Mouse (Mus musculus): ENCODE measurements around the gene Vipr2.

Vipr2 gene

GRCm38 (mm10) chr12:116084294-116084693, 6.8 kb downstream of the Vipr2 start:
- Histone ChIP-seq H3K9me3 (ENCODE audit: low read length) (peaks cover 21% of the 10 kb centered on the region), H3K36me3 (ENCODE audit: insufficient read depth, low read length) (no peaks in the 10 kb centered on the region), H3K4me3 (replicated peaks; ENCODE audit: low read length) (no peak overlapping the region), H3K27me3 (ENCODE audit: insufficient read depth, low read length) (peaks cover 9% of the 10 kb centered on the region), H3K4me1 (replicated peaks; ENCODE audit: low read depth, low read length) (no peaks in the 10 kb centered on the region)
- TF ChIP-seq POU5F1 (IDR thresholded peaks at IDR 0.05; ENCODE audit: borderline replicate concordance, low read length), result no peak

GRCm38 (mm10) chr12:116086951-116087600, 9.6 kb downstream of the Vipr2 start:
- Histone ChIP-seq H3K9me3 (ENCODE audit: low read length) (peaks cover 37% of the 10 kb centered on the region), H3K4me1 (replicated peaks; ENCODE audit: low read depth, low read length) (no peaks in the 10 kb centered on the region), H3K36me3 (ENCODE audit: insufficient read depth, low read length) (no peaks in the 10 kb centered on the region), H3K27me3 (ENCODE audit: insufficient read depth, low read length) (0 out of 2 replicates have a peak, but pooled peaks cover 3% of the 10 kb centered on the region), H3K4me3 (replicated peaks; ENCODE audit: low read length) (no peak overlapping the region)
- TF ChIP-seq CTCF (conservative IDR thresholded peaks at IDR 0.05; ENCODE audit: low read length), result no peak
- no peak for TF ChIP-seq POU5F1 (IDR thresholded peaks at IDR 0.05; ENCODE audit: borderline replicate concordance, low read length)
- no peak for TF ChIP-seq NANOG (IDR thresholded peaks at IDR 0.05; ENCODE audit: borderline replicate concordance, low read length)

GRCm38 (mm10) chr12:116089836-116090235, 12.3 kb downstream of the Vipr2 start:
- peaks cover 56% of the 10 kb centered on the region for H3K9me3 ChIP-seq (ENCODE audit: low read length)
- no peaks in the 10 kb centered on the region for H3K36me3 ChIP-seq (ENCODE audit: insufficient read depth, low read length)
- TF ChIP-seq POU5F1 (IDR thresholded peaks at IDR 0.05; ENCODE audit: borderline replicate concordance, low read length), result no peak
- no peak for TF ChIP-seq NANOG (IDR thresholded peaks at IDR 0.05; ENCODE audit: borderline replicate concordance, low read length)
- TF ChIP-seq CTCF (conservative IDR thresholded peaks at IDR 0.05; ENCODE audit: low read length), result no peak
- H3K4me3 ChIP-seq (replicated peaks; ENCODE audit: low read length), result no peak overlapping the region
- H3K4me1 ChIP-seq (replicated peaks; ENCODE audit: low read depth, low read length), result no peaks in the 10 kb centered on the region
- no peaks in the 10 kb centered on the region for H3K27me3 ChIP-seq (ENCODE audit: insufficient read depth, low read length)

GRCm38 (mm10) chr12:116094765-116095555, 17.4 kb downstream of the Vipr2 start:
- no peaks in the 10 kb centered on the region for H3K4me1 ChIP-seq (replicated peaks; ENCODE audit: low read depth, low read length)
- H3K9me3 ChIP-seq (ENCODE audit: low read length), result peaks cover 94% of the 10 kb centered on the region
- no peak for TF ChIP-seq CTCF (conservative IDR thresholded peaks at IDR 0.05; ENCODE audit: low read length)
- TF ChIP-seq POU5F1 (IDR thresholded peaks at IDR 0.05; ENCODE audit: borderline replicate concordance, low read length), result no peak
- no peak for TF ChIP-seq NANOG (IDR thresholded peaks at IDR 0.05; ENCODE audit: borderline replicate concordance, low read length)
- no peaks in the 10 kb centered on the region for H3K27me3 ChIP-seq (ENCODE audit: insufficient read depth, low read length)
- H3K36me3 ChIP-seq (ENCODE audit: insufficient read depth, low read length), result no peaks in the 10 kb centered on the region
- H3K4me3 ChIP-seq (replicated peaks; ENCODE audit: low read length), result no peak overlapping the region

GRCm38 (mm10) chr12:116096361-116096904, 18.9 kb downstream of the Vipr2 start:
- TF ChIP-seq POU5F1 (IDR thresholded peaks at IDR 0.05; ENCODE audit: borderline replicate concordance, low read length), result no peak
- no peak for TF ChIP-seq CTCF (conservative IDR thresholded peaks at IDR 0.05; ENCODE audit: low read length)
- TF ChIP-seq NANOG (IDR thresholded peaks at IDR 0.05; ENCODE audit: borderline replicate concordance, low read length), result no peak
- H3K4me1 ChIP-seq (replicated peaks; ENCODE audit: low read depth, low read length), result no peaks in the 10 kb centered on the region
- peaks cover 93% of the 10 kb centered on the region for H3K9me3 ChIP-seq (ENCODE audit: low read length)
- H3K36me3 ChIP-seq (ENCODE audit: insufficient read depth, low read length), result no peaks in the 10 kb centered on the region
- H3K27me3 ChIP-seq (ENCODE audit: insufficient read depth, low read length), result no peaks in the 10 kb centered on the region
- no peak overlapping the region for H3K4me3 ChIP-seq (replicated peaks; ENCODE audit: low read length)

- peaks cover 96% of the 10 kb centered on the region for H3K9me3 ChIP-seq (ENCODE audit: low read length)
- no peak overlapping the region for H3K4me3 ChIP-seq (replicated peaks; ENCODE audit: low read length)
- no peaks in the 10 kb centered on the region for H3K4me1 ChIP-seq (replicated peaks; ENCODE audit: low read depth, low read length)
- no peaks in the 10 kb centered on the region for H3K27me3 ChIP-seq (ENCODE audit: insufficient read depth, low read length)
- TF ChIP-seq POU5F1 (IDR thresholded peaks at IDR 0.05; ENCODE audit: borderline replicate concordance, low read length) (no peak), CTCF (conservative IDR thresholded peaks at IDR 0.05; ENCODE audit: low read length) (no peak)
- no peaks in the 10 kb centered on the region for H3K36me3 ChIP-seq (ENCODE audit: insufficient read depth, low read length)
These were observed 19.6 kb downstream of the Vipr2 start for GRCm38 (mm10) chr12:116097166-116097565.

GRCm38 (mm10) chr12:116101945-116102344, 24.4 kb downstream of the Vipr2 start:
- no peak for TF ChIP-seq CTCF (conservative IDR thresholded peaks at IDR 0.05; ENCODE audit: low read length)
- no peak for TF ChIP-seq POU5F1 (IDR thresholded peaks at IDR 0.05; ENCODE audit: borderline replicate concordance, low read length)
- no peak for TF ChIP-seq NANOG (IDR thresholded peaks at IDR 0.05; ENCODE audit: borderline replicate concordance, low read length)
- H3K27me3 ChIP-seq (ENCODE audit: insufficient read depth, low read length), result no peaks in the 10 kb centered on the region
- H3K4me3 ChIP-seq (replicated peaks; ENCODE audit: low read length), result no peak overlapping the region
- H3K4me1 ChIP-seq (replicated peaks; ENCODE audit: low read depth, low read length), result no peaks in the 10 kb centered on the region
- H3K36me3 ChIP-seq (ENCODE audit: insufficient read depth, low read length), result no peaks in the 10 kb centered on the region
- peaks cover 58% of the 10 kb centered on the region for H3K9me3 ChIP-seq (ENCODE audit: low read length)

GRCm38 (mm10) chr12:116109451-116110353, 32.2 kb downstream of the Vipr2 start:
- Histone ChIP-seq H3K9me3 (ENCODE audit: low read length) (peaks cover 8% of the 10 kb centered on the region), H3K4me3 (replicated peaks; ENCODE audit: low read length) (no peak overlapping the region), H3K27me3 (ENCODE audit: insufficient read depth, low read length) (no peaks in the 10 kb centered on the region), H3K4me1 (replicated peaks; ENCODE audit: low read depth, low read length) (no peaks in the 10 kb centered on the region), H3K36me3 (ENCODE audit: insufficient read depth, low read length) (no peaks in the 10 kb centered on the region)
- no peak for TF ChIP-seq CTCF (conservative IDR thresholded peaks at IDR 0.05; ENCODE audit: low read length)
- TF ChIP-seq POU5F1 (IDR thresholded peaks at IDR 0.05; ENCODE audit: borderline replicate concordance, low read length), result no peak
- TF ChIP-seq NANOG (IDR thresholded peaks at IDR 0.05; ENCODE audit: borderline replicate concordance, low read length), result no peak
